Comparison of ENCODE assay signal across 8 mouse cellular contexts in the genomic region with DNA sequence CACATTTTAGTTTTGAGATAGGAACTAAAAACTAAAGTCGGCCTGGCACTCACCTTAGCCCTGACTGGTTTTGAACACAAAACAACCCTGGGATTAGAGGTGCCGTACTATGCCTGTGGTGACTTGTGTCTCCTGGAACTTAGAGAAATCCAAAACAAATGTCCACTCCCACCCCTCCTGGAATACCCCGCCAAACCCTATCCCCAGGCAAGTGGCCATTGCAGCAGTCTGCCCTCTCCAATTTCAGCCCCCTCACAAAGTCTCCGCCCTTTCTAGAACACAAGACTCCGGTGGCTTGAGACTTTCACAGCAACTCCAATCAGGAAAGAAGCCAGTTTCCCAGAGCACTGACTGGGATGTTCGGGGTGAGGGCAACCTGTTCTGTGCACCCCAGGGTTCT. TPM values are rescaled to one million over a fixed set of nuclear protein-coding genes. Genes with fewer than 3 reads are reported as not detected.
A peak's percentile ranks its signal among the peaks of the same experiment; 100 is the strongest.
DNase-seq lines count a peak whose midpoint lies in the region; ATAC-seq and TF ChIP-seq lines count a peak whose summit lies in the region.

A gene (plus strand): TSS at position 275 of the 400 bp plus-strand sequence.

- H3K9me3 ChIP-seq in G1E (replicated peaks), result no peaks in the 10 kb centered on the region
- H3K9me3 ChIP-seq in forebrain, embryonic 12.5 days, result no peaks in the 10 kb centered on the region
- H3K9me3 ChIP-seq in hindbrain, embryonic 10.5 days, result no peaks in the 10 kb centered on the region
- no peaks in the 10 kb centered on the region for H3K9me3 ChIP-seq in liver, embryonic 12.5 days (replicated peaks)
- no peaks in the 10 kb centered on the region for H3K9me3 ChIP-seq in stomach, postnatal 0 days (ENCODE audit: control insufficient read depth, low read length)

- H3K4me1 ChIP-seq in G1E (ENCODE audit: insufficient read depth, low read depth, low read length), result peaks cover 61% of the 10 kb centered on the region
- H3K4me1 ChIP-seq in forebrain, embryonic 12.5 days, result peaks cover 16% of the 10 kb centered on the region
- peaks cover 24% of the 10 kb centered on the region for H3K4me1 ChIP-seq in hindbrain, embryonic 10.5 days (replicated peaks)
- H3K4me1 ChIP-seq in liver, embryonic 12.5 days, result peaks cover 48% of the 10 kb centered on the region
- H3K4me1 ChIP-seq in stomach, postnatal 0 days (replicated peaks; ENCODE audit: control insufficient read depth, insufficient read depth), result no peaks in the 10 kb centered on the region

- H3K4me2 ChIP-seq in forebrain, embryonic 12.5 days, result peak within 1 kb of the TSS; percentile 58
- H3K4me2 ChIP-seq in liver, embryonic 12.5 days, result peak within 1 kb of the TSS; percentile 76
- peak within 1 kb of the TSS; percentile 81 for H3K4me2 ChIP-seq in stomach, postnatal 0 days (replicated peaks; ENCODE audit: low read depth)

- no peak for DNase-seq in heart, adult 18-20 months
- DNase-seq in heart, adult 11 months, result no peak
- DNase-seq in G1E (ENCODE audit: low spot score) (no peak), MN1 (ENCODE audit: low spot score) (no peak)
- no peak for DNase-seq in hindbrain, embryonic 10.5 days (ENCODE audit: low spot score)
- no peak for DNase-seq in stomach, postnatal 0 days (ENCODE audit: low spot score)

- no peaks in the 10 kb centered on the region for H3K27me3 ChIP-seq in G1E (ENCODE audit: insufficient read depth, low read length)
- no peaks in the 10 kb centered on the region for H3K27me3 ChIP-seq in forebrain, embryonic 12.5 days
- H3K27me3 ChIP-seq in hindbrain, embryonic 10.5 days (ENCODE audit: insufficient read depth, poor library complexity, severe bottlenecking), result no peaks in the 10 kb centered on the region
- no peaks in the 10 kb centered on the region for H3K27me3 ChIP-seq in liver, embryonic 12.5 days (replicated peaks)
- no peaks in the 10 kb centered on the region for H3K27me3 ChIP-seq in stomach, postnatal 0 days (ENCODE audit: control insufficient read depth, insufficient read depth, low read length)

- TF ChIP-seq EP300 in stomach, postnatal 0 days (optimal IDR thresholded peaks at IDR 0.05), result no peak

- ATAC-seq in G1E (ENCODE audit: extremely low read depth, insufficient number of reproducible peaks, low FRiP score, poor library complexity, severe bottlenecking), result no peak
- ATAC-seq in forebrain, embryonic 12.5 days (ENCODE audit: low FRiP score), result 0 out of 2 replicates have a peak, but pooled peaks have one; percentile 5
- ATAC-seq in liver, embryonic 12.5 days, result no peak
- peak; percentile 58; the same call in 1 of the 2 replicates for ATAC-seq in stomach, postnatal 0 days (ENCODE audit: low FRiP score, low TSS enrichment)

- H3K9ac ChIP-seq in forebrain, embryonic 12.5 days, result peak within 1 kb of the TSS; percentile 74
- H3K9ac ChIP-seq in liver, embryonic 12.5 days, result peak within 1 kb of the TSS; percentile 95
- peak within 1 kb of the TSS; percentile 91 for H3K9ac ChIP-seq in stomach, postnatal 0 days (ENCODE audit: low read length)

- 27% methylated on average over 6 of the region's 6 CpGs for WGBS in forebrain, embryonic 12.5 days
- WGBS in hindbrain, embryonic 10.5 days, result 31% methylated on average over 6 of the region's 6 CpGs
- WGBS in liver, embryonic 12.5 days (ENCODE audit: insufficient replicate concordance), result 39% methylated on average over 6 of the region's 6 CpGs
- 27% methylated on average over 6 of the region's 6 CpGs for WGBS in stomach, postnatal 0 days

- H3K36me3 ChIP-seq in G1E (replicated peaks), result peaks cover 59% of the 10 kb centered on the region
- peaks cover 9% of the 10 kb centered on the region for H3K36me3 ChIP-seq in forebrain, embryonic 12.5 days (replicated peaks)
- H3K36me3 ChIP-seq in hindbrain, embryonic 10.5 days, result peaks cover 38% of the 10 kb centered on the region
- peaks cover 54% of the 10 kb centered on the region for H3K36me3 ChIP-seq in liver, embryonic 12.5 days
- 0 out of 2 replicates have a peak, but pooled peaks cover 2% of the 10 kb centered on the region for H3K36me3 ChIP-seq in stomach, postnatal 0 days (ENCODE audit: control insufficient read depth, insufficient read depth, low read length)

- no peak for TF ChIP-seq CTCF in G1E (IDR thresholded peaks at IDR 0.05; ENCODE audit: low read depth, low read length)
- TF ChIP-seq CTCF in stomach, postnatal 0 days (IDR thresholded peaks at IDR 0.05; ENCODE audit: low read depth), result no peak

- H3K27ac ChIP-seq in forebrain, embryonic 12.5 days, result no peak within 1 kb of the TSS
- H3K27ac ChIP-seq in hindbrain, embryonic 10.5 days, result peak within 1 kb of the TSS; percentile 97
- peak within 1 kb of the TSS; percentile 98 for H3K27ac ChIP-seq in liver, embryonic 12.5 days
- H3K27ac ChIP-seq in stomach, postnatal 0 days (replicated peaks), result peak within 1 kb of the TSS; percentile 63

- H3K4me3 ChIP-seq in G1E (ENCODE audit: low read depth, low read length), result peak within 1 kb of the TSS; percentile 82
- peak within 1 kb of the TSS; percentile 73 for H3K4me3 ChIP-seq in forebrain, embryonic 12.5 days (replicated peaks)
- H3K4me3 ChIP-seq in hindbrain, embryonic 10.5 days, result peak within 1 kb of the TSS; percentile 92
- peak within 1 kb of the TSS; percentile 83 for H3K4me3 ChIP-seq in liver, embryonic 12.5 days
- H3K4me3 ChIP-seq in stomach, postnatal 0 days (ENCODE audit: low read depth, low read length), result peak within 1 kb of the TSS; percentile 78

RNA-seq across cellular contexts. Expression of the gene that starts here (rescaled TPM):
- total RNA-seq in heart, adult 18-20 months (2021), result 100 to 1,000 TPM; 388 to 397 TPM
- total RNA-seq in G1E (2014; fragmentation: Nextera tagmentation), result 191 and 283 TPM in 2 replicates
- total RNA-seq in G1E (2017), result 109 and 131 TPM in 2 replicates
- polyA plus RNA-seq in G1E (2012), result 60.2 and 60.6 TPM in 2 replicates
- 106 and 109 TPM in 2 replicates for polyA plus RNA-seq in forebrain, embryonic 12.5 days (2016; fragmentation: Nextera tagmentation; extraction: Ambion mirVana)
- polyA plus RNA-seq in hindbrain, embryonic 10.5 days (2016; fragmentation: Nextera tagmentation; extraction: Ambion mirVana), result 138 and 158 TPM in 2 replicates
- polyA plus RNA-seq in liver, embryonic 12.5 days (2016; fragmentation: Nextera tagmentation; extraction: Ambion mirVana), result 314 and 322 TPM in 2 replicates
- 156 and 162 TPM in 2 replicates for polyA plus RNA-seq in stomach, postnatal 0 days (2015; fragmentation: Nextera tagmentation; extraction: Ambion mirVana)

Comparison
In these comparisons a context has a peak if more than half of its experiments do, and no peak if none do; other contexts are left out.
1. ATAC-seq: peak in forebrain, embryonic 12.5 days (single experiment) and stomach, postnatal 0 days (single experiment); none in G1E (single experiment) and liver, embryonic 12.5 days (single experiment).
2. Peak in every context shown above with its lines, with median percentiles within 50 percentile points of each other: H3K4me3 ChIP-seq, H3K4me2 ChIP-seq and H3K9ac ChIP-seq.